ENCODE assay signal across 8 mouse cellular contexts in genomic region chr2:31024618-31025370, GRCm38 (mm10). TPM values are rescaled to one million over a fixed set of nuclear protein-coding genes. Genes with fewer than 3 reads are reported as not detected.
DNase-seq lines count a peak whose midpoint lies in the region; ATAC-seq and TF ChIP-seq lines count a peak whose summit lies in the region.

No protein-coding gene starts in this region.

- no peak for ATAC-seq in G1E (ENCODE audit: extremely low read depth, insufficient number of reproducible peaks, low FRiP score, poor library complexity, severe bottlenecking)
- ATAC-seq in kidney, embryonic 15.5 days (replicated peaks; ENCODE audit: low FRiP score) = no peak

- peak; percentile 70 for DNase-seq in 416B (ENCODE audit: low read depth)
- DNase-seq in G1E (ENCODE audit: low spot score) = peak; percentile 77
- DNase-seq in cerebellum, adult 11-12 months = peak; percentile 69
- DNase-seq in gastrocnemius, adult 18-20 months (ENCODE audit: low spot score) = peak; percentile 63
- peak; percentile 23 for DNase-seq in liver, adult 2 months (ENCODE audit: extremely low read depth, low read depth, low spot score)
- peak; percentile 64 for DNase-seq in neural tube, embryonic 10.5 days (ENCODE audit: extremely low spot score, low spot score)
- peak; percentile 75 for DNase-seq in testis, postnatal 10 days (ENCODE audit: low spot score)

- peak; percentile 97 for TF ChIP-seq CTCF in G1E (IDR thresholded peaks at IDR 0.05; ENCODE audit: low read depth, low read length)
- TF ChIP-seq CTCF in liver, adult 2 months (IDR thresholded peaks at IDR 0.05; ENCODE audit: low read depth, low read length) = peak; percentile 88

- H3K27ac ChIP-seq in kidney, embryonic 15.5 days = peak overlapping the region; percentile 51; the same call in 1 of the 2 replicates
- no peak overlapping the region for H3K27ac ChIP-seq in liver, adult 2 months (replicated peaks; ENCODE audit: insufficient read depth, low read depth, low read length)

- no peaks in the 10 kb centered on the region for H3K79me2 ChIP-seq in liver, adult 2 months (ENCODE audit: control insufficient read depth, insufficient read depth, low read length)

- no peaks in the 10 kb centered on the region for H3K27me3 ChIP-seq in G1E (ENCODE audit: insufficient read depth, low read length)
- H3K27me3 ChIP-seq in kidney, embryonic 15.5 days = no peaks in the 10 kb centered on the region
- H3K27me3 ChIP-seq in liver, adult 2 months (ENCODE audit: control insufficient read depth, insufficient read depth, low read length) = no peaks in the 10 kb centered on the region

- no peak for TF ChIP-seq POLR2A in liver, adult 2 months (IDR thresholded peaks at IDR 0.05; ENCODE audit: extremely low read depth, insufficient read depth, low read length)

- peaks cover 66% of the 10 kb centered on the region for H3K36me3 ChIP-seq in G1E (replicated peaks)
- peaks cover 38% of the 10 kb centered on the region for H3K36me3 ChIP-seq in kidney, embryonic 15.5 days
- no peaks in the 10 kb centered on the region for H3K36me3 ChIP-seq in liver, adult 2 months (ENCODE audit: control insufficient read depth, insufficient read depth, low read length)

- peaks cover 5% of the 10 kb centered on the region for H3K4me1 ChIP-seq in G1E (ENCODE audit: insufficient read depth, low read depth, low read length)
- peaks cover 26% of the 10 kb centered on the region for H3K4me1 ChIP-seq in kidney, embryonic 15.5 days
- no peaks in the 10 kb centered on the region for H3K4me1 ChIP-seq in liver, adult 2 months (ENCODE audit: control insufficient read depth, insufficient read depth, low read length)

- H3K9me3 ChIP-seq in G1E (replicated peaks) = no peaks in the 10 kb centered on the region
- H3K9me3 ChIP-seq in kidney, embryonic 15.5 days (replicated peaks) = no peaks in the 10 kb centered on the region

- H3K9ac ChIP-seq in kidney, embryonic 15.5 days = no peak overlapping the region
- no peak overlapping the region for H3K9ac ChIP-seq in liver, adult 2 months (ENCODE audit: low read depth, low read length)

- H3K4me3 ChIP-seq in G1E (ENCODE audit: low read depth, low read length) = no peak overlapping the region
- H3K4me3 ChIP-seq in kidney, embryonic 15.5 days (replicated peaks) = no peak overlapping the region
- no peak overlapping the region for H3K4me3 ChIP-seq in liver, adult 2 months (ENCODE audit: insufficient read depth, low read depth, low read length)

- 34% methylated on average over 5 of the region's 5 CpGs for WGBS in kidney, embryonic 15.5 days
- 30% methylated on average over 5 of the region's 5 CpGs for WGBS in liver, adult 2 months

- no peak overlapping the region for H3K4me2 ChIP-seq in kidney, embryonic 15.5 days

RNA-seq across cellular contexts. Expression of gene Usp20, which starts 42.7 kb away (rescaled TPM):
- total RNA-seq in G1E (2014; fragmentation: Nextera tagmentation) = 11.8 and 16.6 TPM in 2 replicates
- total RNA-seq in G1E (2017) = 7.0 and 8.2 TPM in 2 replicates
- 7.0 and 9.4 TPM in 2 replicates for polyA plus RNA-seq in G1E (2012)
- total RNA-seq in gastrocnemius, adult 18-20 months (2021) = 10 to 100 TPM; 12.0 to 12.1 TPM
- polyA plus RNA-seq in kidney, embryonic 15.5 days (2015; fragmentation: Nextera tagmentation; extraction: Ambion mirVana) = 19.1 and 22.7 TPM in 2 replicates
- total RNA-seq in liver, adult 2 months (2014; rRNA removed) = 3.0 and 3.3 TPM in 2 replicates
- 5.7 and 6.0 TPM in 2 replicates for polyA plus RNA-seq in liver, adult 2 months (2012; rRNA removed)

RNA-seq across cellular contexts. Expression of gene BC005624, which starts 42.8 kb away (rescaled TPM):
- total RNA-seq in G1E (2014; fragmentation: Nextera tagmentation) (28.6 and 37.8 TPM in 2 replicates), G1E (2017) (69.3 and 82.1 TPM in 2 replicates)
- polyA plus RNA-seq in G1E (2012) = 17.6 and 30.9 TPM in 2 replicates
- total RNA-seq in gastrocnemius, adult 18-20 months (2021) = 10 to 100 TPM; 27.0 to 31.3 TPM
- 55.2 and 60.5 TPM in 2 replicates for polyA plus RNA-seq in kidney, embryonic 15.5 days (2015; fragmentation: Nextera tagmentation; extraction: Ambion mirVana)
- total RNA-seq in liver, adult 2 months (2014; rRNA removed) = 13.5 and 16.6 TPM in 2 replicates
- polyA plus RNA-seq in liver, adult 2 months (2012; rRNA removed) = 11.7 and 12.0 TPM in 2 replicates

RNA-seq across cellular contexts. Expression of gene Tor1a, which starts 57.1 kb away (rescaled TPM):
- 31.2 and 33.0 TPM in 2 replicates for total RNA-seq in G1E (2014; fragmentation: Nextera tagmentation)
- 45.2 and 47.0 TPM in 2 replicates for total RNA-seq in G1E (2017)
- 94.3 and 129 TPM in 2 replicates for polyA plus RNA-seq in G1E (2012)
- 1 to 10 TPM; 6.4 to 7.1 TPM for total RNA-seq in gastrocnemius, adult 18-20 months (2021)
- polyA plus RNA-seq in kidney, embryonic 15.5 days (2015; fragmentation: Nextera tagmentation; extraction: Ambion mirVana) = 78.9 and 79.7 TPM in 2 replicates
- 62.2 and 76.6 TPM in 2 replicates for total RNA-seq in liver, adult 2 months (2014; rRNA removed)
- polyA plus RNA-seq in liver, adult 2 months (2012; rRNA removed) = 54.2 and 57.9 TPM in 2 replicates

Comparison
In these comparisons a context has a peak if more than half of its experiments do, and no peak if none do; other contexts are left out.
1. DNase-seq: peak in every context shown above with its lines; median percentile 77 in G1E; 75 in testis, postnatal 10 days; 70 in 416B; 69 in cerebellum, adult 11-12 months; 64 in neural tube, embryonic 10.5 days; 63 in gastrocnemius, adult 18-20 months; 23 in liver, adult 2 months.